ENCODE assay signal across 32 mouse cellular contexts in genomic region chr15:10916611-10917311, GRCm38 (mm10). TPM values are rescaled to one million over a fixed set of nuclear protein-coding genes. Genes with fewer than 3 reads are reported as not detected.
DNase-seq lines count a peak whose midpoint lies in the region; ATAC-seq and TF ChIP-seq lines count a peak whose summit lies in the region.
"Had no signal": no experiment of that assay in that cellular context is flagged by ENCODE, and none has a peak within 500 bp of the region (broad histone marks: within the 10 kb centered on the region; RNA-seq: fewer than 3 reads in every experiment).

No protein-coding gene starts in this region.

- no peak for TF ChIP-seq POLR2A in kidney, adult 2 months (IDR thresholded peaks at IDR 0.05; ENCODE audit: low read depth, low read length)
- no peak for TF ChIP-seq POLR2A in testis, adult 2 months (IDR thresholded peaks at IDR 0.05; ENCODE audit: control insufficient read depth, low read depth, low read length)

- TF ChIP-seq CTCF in kidney, adult 2 months (conservative IDR thresholded peaks at IDR 0.05; ENCODE audit: insufficient read depth, insufficient read length, low read depth, low read length), result no peak
- no peak for TF ChIP-seq CTCF in testis, adult 2 months (IDR thresholded peaks at IDR 0.05; ENCODE audit: control insufficient read depth, insufficient read depth, insufficient replicate concordance, low read depth, low read length)

- H3K4me2 ChIP-seq in kidney, embryonic 14.5 days (replicated peaks; ENCODE audit: low read depth, low read length), result no peak overlapping the region
- H3K4me2 ChIP-seq in forebrain, embryonic 14.5 days (ENCODE audit: low read length), result no peak overlapping the region
- H3K4me2 ChIP-seq: embryonic facial prominence, embryonic 13.5 days; forebrain, embryonic 13.5 days; heart, embryonic 13.5 days; hindbrain, embryonic 12.5 days; hindbrain, embryonic 15.5 days had no signal

- H3K9ac ChIP-seq in kidney, embryonic 14.5 days (ENCODE audit: low read depth, low read length), result no peak overlapping the region
- H3K9ac ChIP-seq in forebrain, embryonic 14.5 days (ENCODE audit: low read length), result no peak overlapping the region
- H3K9ac ChIP-seq: embryonic facial prominence, embryonic 13.5 days; forebrain, embryonic 13.5 days; forebrain, postnatal 0 days; heart, embryonic 13.5 days; hindbrain, embryonic 12.5 days; hindbrain, embryonic 15.5 days had no signal

- no peak for ATAC-seq in kidney, embryonic 14.5 days (ENCODE audit: low FRiP score, low TSS enrichment)
- ATAC-seq in megakaryocyte-erythroid progenitor cell, adult 5-6 weeks (replicated peaks; ENCODE audit: low FRiP score, low TSS enrichment, poor library complexity, severe bottlenecking), result no peak
- no peak for ATAC-seq in forebrain, embryonic 14.5 days
- ATAC-seq: activated CD4-positive, CD25-positive, alpha-beta regulatory T cell, adult 4 months; forebrain, embryonic 13.5 days; forebrain, postnatal 0 days had no signal

- H3K4me1 ChIP-seq in kidney, adult 2 months (ENCODE audit: control insufficient read depth, insufficient read depth, low read length), result peaks cover 6% of the 10 kb centered on the region; the same call in 1 of the 2 replicates
- H3K4me1 ChIP-seq in kidney, embryonic 14.5 days (ENCODE audit: control insufficient read depth, insufficient read depth, low read length), result no peaks in the 10 kb centered on the region
- no peaks in the 10 kb centered on the region for H3K4me1 ChIP-seq in testis, adult 2 months (ENCODE audit: control insufficient read depth, insufficient read depth, low read length)
- no peaks in the 10 kb centered on the region for H3K4me1 ChIP-seq in forebrain, embryonic 14.5 days (ENCODE audit: control insufficient read depth, insufficient read depth, low read length)
- H3K4me1 ChIP-seq: embryonic facial prominence, embryonic 10.5 days; embryonic facial prominence, embryonic 13.5 days; forebrain, embryonic 10.5 days; forebrain, embryonic 13.5 days; heart, embryonic 10.5 days; heart, embryonic 13.5 days; hindbrain, embryonic 12.5 days; hindbrain, embryonic 15.5 days had no signal

- H3K36me3 ChIP-seq in kidney, adult 2 months (ENCODE audit: control insufficient read depth, insufficient read depth, low read length), result no peaks in the 10 kb centered on the region
- H3K36me3 ChIP-seq in kidney, embryonic 14.5 days (ENCODE audit: control insufficient read depth, insufficient read depth, low read length), result no peaks in the 10 kb centered on the region
- no peaks in the 10 kb centered on the region for H3K36me3 ChIP-seq in testis, adult 2 months (ENCODE audit: control insufficient read depth, insufficient read depth, low read length)
- H3K36me3 ChIP-seq in forebrain, embryonic 14.5 days (ENCODE audit: control insufficient read depth, insufficient read depth, low read length), result no peaks in the 10 kb centered on the region
- H3K36me3 ChIP-seq: embryonic facial prominence, embryonic 10.5 days; embryonic facial prominence, embryonic 13.5 days; forebrain, embryonic 10.5 days; G1E; heart, embryonic 10.5 days; heart, embryonic 13.5 days; hindbrain, embryonic 12.5 days; hindbrain, embryonic 15.5 days had no signal

- peak overlapping the region; percentile 59; the same call in 1 of the 2 replicates for H3K27ac ChIP-seq in kidney, adult 2 months (ENCODE audit: insufficient read depth, low read depth, low read length)
- no peak overlapping the region for H3K27ac ChIP-seq in kidney, embryonic 14.5 days (ENCODE audit: low read depth, low read length)
- H3K27ac ChIP-seq in testis, adult 2 months (ENCODE audit: control insufficient read depth, insufficient read depth, low read depth, low read length), result peak overlapping the region; percentile 81
- no peak overlapping the region for H3K27ac ChIP-seq in forebrain, embryonic 14.5 days (ENCODE audit: low read depth, low read length)
- H3K27ac ChIP-seq: embryonic facial prominence, embryonic 10.5 days; embryonic facial prominence, embryonic 13.5 days; forebrain, embryonic 10.5 days; forebrain, embryonic 13.5 days; gastrocnemius, adult 2 months; heart, adult 2 months; heart, embryonic 10.5 days; heart, embryonic 13.5 days; hindbrain, embryonic 12.5 days; hindbrain, embryonic 15.5 days had no signal

- no peak overlapping the region for H3K4me3 ChIP-seq in kidney, adult 2 months (ENCODE audit: insufficient read depth, low read depth, low read length)
- no peak overlapping the region for H3K4me3 ChIP-seq in kidney, embryonic 14.5 days (ENCODE audit: low read length)
- H3K4me3 ChIP-seq in testis, adult 2 months (ENCODE audit: control insufficient read depth, low read depth, low read length), result no peak overlapping the region
- no peak overlapping the region for H3K4me3 ChIP-seq in forebrain, embryonic 14.5 days (ENCODE audit: low read depth, low read length)
- H3K4me3 ChIP-seq: embryonic facial prominence, embryonic 10.5 days; embryonic facial prominence, embryonic 13.5 days; erythroblast, embryonic 14.5 days; forebrain, embryonic 10.5 days; forebrain, embryonic 13.5 days; gastrocnemius, adult 2 months; heart, adult 2 months; heart, embryonic 10.5 days; heart, embryonic 13.5 days; hindbrain, embryonic 12.5 days; hindbrain, embryonic 15.5 days had no signal

- WGBS in kidney, adult 2 months, result 78% methylated on average over 4 of the region's 4 CpGs
- 83% methylated on average over 4 of the region's 4 CpGs for WGBS in kidney, embryonic 14.5 days
- 83% methylated on average over 4 of the region's 4 CpGs for WGBS in forebrain, embryonic 14.5 days

- peaks cover 3% of the 10 kb centered on the region; the same call in 1 of the 2 replicates for H3K9me3 ChIP-seq in kidney, embryonic 14.5 days (ENCODE audit: control insufficient read depth, low read length)
- no peaks in the 10 kb centered on the region for H3K9me3 ChIP-seq in forebrain, embryonic 14.5 days (replicated peaks; ENCODE audit: control insufficient read depth, low read length)
- H3K9me3 ChIP-seq: embryonic facial prominence, embryonic 10.5 days; embryonic facial prominence, embryonic 13.5 days; forebrain, embryonic 10.5 days; forebrain, embryonic 13.5 days; G1E; heart, embryonic 10.5 days; hindbrain, embryonic 15.5 days had no signal

- no peaks in the 10 kb centered on the region for H3K27me3 ChIP-seq in kidney, adult 2 months (replicated peaks; ENCODE audit: control insufficient read depth, insufficient read depth, low read length)
- H3K27me3 ChIP-seq in kidney, embryonic 14.5 days (ENCODE audit: control insufficient read depth, insufficient read depth, low read length), result no peaks in the 10 kb centered on the region
- H3K27me3 ChIP-seq in testis, adult 2 months (ENCODE audit: control insufficient read depth, insufficient read depth, low read length), result no peaks in the 10 kb centered on the region
- no peaks in the 10 kb centered on the region for H3K27me3 ChIP-seq in forebrain, embryonic 14.5 days (replicated peaks; ENCODE audit: control insufficient read depth, insufficient read depth, low read length)
- H3K27me3 ChIP-seq: CH12.LX; embryonic facial prominence, embryonic 13.5 days; forebrain, embryonic 13.5 days; hindbrain, embryonic 12.5 days; hindbrain, embryonic 15.5 days had no signal

- peak; percentile 60 for DNase-seq in kidney, adult 2 months
- no peak for DNase-seq in testis, postnatal 10 days (ENCODE audit: low spot score)
- peak; percentile 5 for DNase-seq in brain, adult 2 months (ENCODE audit: low read depth, low spot score)
- DNase-seq in forebrain, embryonic 14.5 days (ENCODE audit: low spot score), result no peak
- DNase-seq: adrenal gland, postnatal 10 days; adrenal gland, postnatal 36 days; B cell, adult 2 months; cerebellum, adult 11 months; cerebellum, adult 9-11 months; embryo, embryonic 11 days; forebrain, postnatal 0 days; gastrocnemius, adult 2 months; gastrocnemius, postnatal 25 days; heart, adult 2 months; heart, postnatal 14 days had no signal

RNA-seq across cellular contexts. Expression of gene C1qtnf3, which starts 35.4 kb away (rescaled TPM):
- 22.3 and 22.4 TPM in 2 replicates for polyA plus RNA-seq in kidney, adult 2 months (2012; rRNA removed)
- polyA plus RNA-seq in kidney, embryonic 14.5 days (2014; fragmentation: Nextera tagmentation; extraction: Ambion mirVana), result 6.0 and 8.1 TPM in 2 replicates
- 3.1 and 4.2 TPM in 2 replicates for polyA plus RNA-seq in testis, adult 2 months (2012; rRNA removed)
- total RNA-seq in megakaryocyte-erythroid progenitor cell, adult 5-6 weeks (2014; fragmentation: Nextera tagmentation), result not detected in 2 replicates
- not detected in 2 replicates for total RNA-seq in megakaryocyte-erythroid progenitor cell, adult 5-6 weeks (2017)
- 0.15 and 0.23 TPM in 2 replicates for polyA plus RNA-seq in forebrain, embryonic 14.5 days (2014; fragmentation: Nextera tagmentation; extraction: Ambion mirVana)
- total RNA-seq: CH12.LX; common myeloid progenitor, adult 5-6 weeks; G1E; heart, adult 2 months; hematopoietic stem cell, adult 5-6 weeks had no signal
- polyA plus RNA-seq: activated CD4-positive, CD25-positive, alpha-beta regulatory T cell, adult 4 months; erythroblast, embryonic 14.5 days; forebrain, embryonic 10.5 days; G1E had no signal

Comparison
In these comparisons a context has a peak if more than half of its experiments do, and no peak if none do; other contexts are left out.
1. H3K27ac ChIP-seq: peak in kidney, adult 2 months (single experiment) and testis, adult 2 months (single experiment); none in kidney, embryonic 14.5 days (single experiment) and forebrain, embryonic 14.5 days (single experiment).
2. DNase-seq: peak in kidney, adult 2 months (single experiment) and brain, adult 2 months (single experiment); none in testis, postnatal 10 days (single experiment) and forebrain, embryonic 14.5 days (single experiment).